Mouse (Mus musculus) erythroblast, embryonic 14.5 days (primary cell): ENCODE data around the gene Atp2a1. TPM values are rescaled to one million over a fixed set of nuclear protein-coding genes. Genes with fewer than 3 reads are reported as not detected.
A peak's percentile ranks its signal among the peaks of the same experiment; 100 is the strongest.

ENCODE experiments used
- H3K27me3 ChIP-seq: 2 replicates; pipeline ENCODE4 v1.6.1; 2012; ENCODE audit warnings: inconsistent platforms; ENCODE audit not compliant: control insufficient read depth
- H3K36me3 ChIP-seq: 2 replicates; pipeline ENCODE4 v1.6.1; 2012; ENCODE audit warnings: mild to moderate bottlenecking, inconsistent platforms; ENCODE audit not compliant: control insufficient read depth
- H3K4me1 ChIP-seq: 2 replicates; pipeline ENCODE4 v1.6.1; 2012; ENCODE audit warnings: inconsistent platforms; ENCODE audit not compliant: control insufficient read depth
- H3K4me3 ChIP-seq: replicated peaks from 2 replicates; pipeline ENCODE3; 2012; ENCODE audit warnings: moderate library complexity, mild to moderate bottlenecking, inconsistent platforms
- H3K9me3 ChIP-seq: 2 replicates; pipeline ENCODE4 v1.6.1; 2012; ENCODE audit warnings: low read length, inconsistent platforms, mixed read lengths; ENCODE audit not compliant: control insufficient read depth
- GATA1 ChIP-seq: IDR thresholded peaks from 2 replicates; pipeline ENCODE4 v1.6.1; 2012; ENCODE audit warnings: low read length, inconsistent platforms, mixed read lengths
- TAL1 ChIP-seq: IDR thresholded peaks from 3 replicates; pipeline ENCODE4 v1.6.1; 2012; ENCODE audit warnings: low read length, inconsistent platforms, mixed read lengths
- polyA plus RNA-seq: library from polyadenylated mRNA; stranded (reverse); fragments of >175 nt; gene quantifications from 2 replicates; pipeline ENCODE4 v1.2.3, GENCODE M21; 2012

Atp2a1 gene
- polyA plus RNA-seq, 1 experiment, result not detected

- Histone ChIP-seq H3K27me3 (no peaks in the 10 kb centered on the region), H3K4me1 (peaks cover 43% of the 10 kb centered on the region), H3K9me3 (no peaks in the 10 kb centered on the region), H3K4me3 (peak within 1 kb of the TSS; percentile 78), H3K36me3 (peaks cover 28% of the 10 kb centered on the region)
- no peak for TF ChIP-seq TAL1
- no peak for TF ChIP-seq GATA1
Measured at GRCm38 (mm10) chr7:126474993-126475581, 12.2 kb upstream of the Atp2a1 start, which contains the start of gene Sh2b1. Sh2b1 (minus strand) TSS chr7:126475424.

DNA sequence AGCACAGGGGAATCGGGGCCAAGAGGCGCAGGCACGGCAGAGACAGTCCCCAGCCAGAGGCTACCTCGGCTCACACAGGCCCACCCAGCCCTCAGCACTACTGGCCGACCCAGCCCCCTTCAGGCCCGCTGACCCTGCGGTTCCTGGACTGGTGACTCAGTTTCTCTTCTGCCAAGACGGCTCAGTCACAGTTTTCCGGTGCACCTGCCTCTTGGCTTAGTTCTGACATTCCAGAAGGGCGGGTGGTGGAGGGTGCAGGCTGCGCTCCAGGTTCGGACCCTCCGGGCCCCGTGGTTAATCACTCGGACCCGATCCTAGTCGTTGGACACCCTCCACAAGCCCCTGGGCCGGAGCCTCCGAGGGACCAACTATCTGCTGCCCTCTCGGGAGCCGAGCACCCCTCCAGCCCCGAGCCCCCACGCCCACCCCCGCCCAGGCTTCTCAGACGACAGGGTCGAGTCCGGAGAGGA lies 11.6 kb upstream of the Atp2a1 start:
- Histone ChIP-seq H3K4me3 (peak overlapping the region; percentile 78), H3K36me3 (peaks cover 34% of the 10 kb centered on the region), H3K4me1 (peaks cover 43% of the 10 kb centered on the region), H3K27me3 (no peaks in the 10 kb centered on the region), H3K9me3 (no peaks in the 10 kb centered on the region)
- TF ChIP-seq GATA1 (no peak), TAL1 (no peak)

- peaks cover 43% of the 10 kb centered on the region for H3K36me3 ChIP-seq
- H3K4me1 ChIP-seq, result peaks cover 43% of the 10 kb centered on the region
- TF ChIP-seq GATA1 (no peak), TAL1 (no peak)
- no peaks in the 10 kb centered on the region for H3K27me3 ChIP-seq
- no peaks in the 10 kb centered on the region for H3K9me3 ChIP-seq
- peak overlapping the region; percentile 78 for H3K4me3 ChIP-seq
Measured at GRCm38 (mm10) chr7:126473470-126474086, 10.7 kb upstream of the Atp2a1 start.

- H3K9me3 ChIP-seq, result no peaks in the 10 kb centered on the region
- H3K27me3 ChIP-seq, result no peaks in the 10 kb centered on the region
- peaks cover 43% of the 10 kb centered on the region for H3K4me1 ChIP-seq
- no peak overlapping the region for H3K4me3 ChIP-seq
- H3K36me3 ChIP-seq, result peaks cover 52% of the 10 kb centered on the region
- no peak for TF ChIP-seq TAL1
- no peak for TF ChIP-seq GATA1
Measured at GRCm38 (mm10) chr7:126472713-126473112, 9.8 kb upstream of the Atp2a1 start.

GRCm38 (mm10) chr7:126472306-126472705 lies 9.4 kb upstream of the Atp2a1 start:
- H3K27me3 ChIP-seq, result no peaks in the 10 kb centered on the region
- TF ChIP-seq TAL1, result no peak
- no peak for TF ChIP-seq GATA1
- H3K4me3 ChIP-seq, result no peak overlapping the region
- no peaks in the 10 kb centered on the region for H3K9me3 ChIP-seq
- H3K36me3 ChIP-seq, result peaks cover 56% of the 10 kb centered on the region
- H3K4me1 ChIP-seq, result peaks cover 43% of the 10 kb centered on the region

DNA sequence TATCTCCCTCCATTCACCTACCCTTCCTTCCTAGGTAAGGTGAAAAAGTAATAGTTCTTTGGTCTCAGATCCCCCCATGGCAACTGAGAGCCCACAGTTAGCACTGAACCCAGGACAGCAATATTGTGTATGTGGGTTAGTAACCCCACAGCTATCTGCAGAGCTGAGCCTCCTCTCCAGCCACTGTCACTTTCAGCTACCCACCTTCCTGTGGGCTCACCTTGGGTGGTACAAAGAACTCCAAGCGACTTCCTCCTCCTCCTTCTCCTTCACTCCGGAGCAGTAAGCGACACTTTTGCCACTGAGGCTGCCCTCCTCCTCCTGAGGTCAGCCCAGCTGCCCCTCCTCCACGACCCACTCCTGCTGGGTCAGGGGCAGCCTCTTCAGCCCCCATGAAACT lies 8.9 kb upstream of the Atp2a1 start:
- TF ChIP-seq GATA1 (no peak), TAL1 (no peak)
- no peak overlapping the region for H3K4me3 ChIP-seq
- H3K9me3 ChIP-seq, result no peaks in the 10 kb centered on the region
- no peaks in the 10 kb centered on the region for H3K27me3 ChIP-seq
- H3K36me3 ChIP-seq, result peaks cover 61% of the 10 kb centered on the region
- peaks cover 43% of the 10 kb centered on the region for H3K4me1 ChIP-seq

GRCm38 (mm10) chr7:126471361-126471760 lies 8.5 kb upstream of the Atp2a1 start:
- H3K27me3 ChIP-seq, result no peaks in the 10 kb centered on the region
- TF ChIP-seq GATA1 (no peak), TAL1 (no peak)
- H3K4me1 ChIP-seq, result peaks cover 39% of the 10 kb centered on the region
- H3K4me3 ChIP-seq, result no peak overlapping the region
- H3K36me3 ChIP-seq, result peaks cover 62% of the 10 kb centered on the region
- H3K9me3 ChIP-seq, result no peaks in the 10 kb centered on the region

GRCm38 (mm10) chr7:126470077-126470476 lies 7.2 kb upstream of the Atp2a1 start:
- no peaks in the 10 kb centered on the region for H3K27me3 ChIP-seq
- TF ChIP-seq TAL1 (no peak), GATA1 (no peak)
- H3K9me3 ChIP-seq, result no peaks in the 10 kb centered on the region
- peaks cover 37% of the 10 kb centered on the region for H3K4me1 ChIP-seq
- no peak overlapping the region for H3K4me3 ChIP-seq
- peaks cover 64% of the 10 kb centered on the region for H3K36me3 ChIP-seq

GRCm38 (mm10) chr7:126467834-126468627 lies 5.1 kb upstream of the Atp2a1 start:
- H3K27me3 ChIP-seq, result no peaks in the 10 kb centered on the region
- peaks cover 29% of the 10 kb centered on the region for H3K4me1 ChIP-seq
- H3K36me3 ChIP-seq, result peaks cover 63% of the 10 kb centered on the region
- no peak overlapping the region for H3K4me3 ChIP-seq
- TF ChIP-seq TAL1, result no peak
- TF ChIP-seq GATA1, result no peak
- no peaks in the 10 kb centered on the region for H3K9me3 ChIP-seq
